In genomic region chr7:100930619-100931315, GRCm38 (mm10) we compare ENCODE assay signal across 8 mouse cellular contexts. TPM values are rescaled to one million over a fixed set of nuclear protein-coding genes. Genes with fewer than 3 reads are reported as not detected.
DNase-seq lines count a peak whose midpoint lies in the region; ATAC-seq and TF ChIP-seq lines count a peak whose summit lies in the region.
"Had no signal": no experiment of that assay in that cellular context is flagged by ENCODE, and none has a peak within 500 bp of the region (broad histone marks: within the 10 kb centered on the region; RNA-seq: fewer than 3 reads in every experiment).

No protein-coding gene starts in this region.

- whole genome bisulfite sequencing in lung, postnatal 0 days, result 3% methylated on average over 48 of the region's 53 CpGs
- WGBS in stomach, postnatal 0 days, result 5% methylated on average over 47 of the region's 53 CpGs

- H3K4me1 ChIP-seq in lung, postnatal 0 days (ENCODE audit: insufficient read depth, low read depth, low read length), result peaks cover 44% of the 10 kb centered on the region
- H3K4me1 ChIP-seq in stomach, postnatal 0 days (replicated peaks; ENCODE audit: control insufficient read depth, insufficient read depth), result peaks cover 10% of the 10 kb centered on the region; the same call in 1 of the 2 replicates

- peak overlapping the region; percentile 96 for H3K27ac ChIP-seq in lung, postnatal 0 days (ENCODE audit: low read length)
- H3K27ac ChIP-seq in stomach, postnatal 0 days (replicated peaks), result peak overlapping the region; percentile 97

- H3K27me3 ChIP-seq in lung, postnatal 0 days (replicated peaks; ENCODE audit: insufficient read depth, low read length), result no peaks in the 10 kb centered on the region
- no peaks in the 10 kb centered on the region for H3K27me3 ChIP-seq in stomach, postnatal 0 days (ENCODE audit: control insufficient read depth, insufficient read depth, low read length)

- ATAC-seq in lung, postnatal 0 days, result peak; percentile 45
- peak; percentile 43; the same call in 1 of the 2 replicates for ATAC-seq in stomach, postnatal 0 days (ENCODE audit: low FRiP score, low TSS enrichment)

- H3K4me2 ChIP-seq in lung, postnatal 0 days (replicated peaks; ENCODE audit: low read depth, low read length), result peak overlapping the region; percentile 91
- H3K4me2 ChIP-seq in stomach, postnatal 0 days (replicated peaks; ENCODE audit: low read depth), result peak overlapping the region; percentile 83

- no peak for TF ChIP-seq CTCF in lung, postnatal 0 days (IDR thresholded peaks at IDR 0.05)
- TF ChIP-seq CTCF in stomach, postnatal 0 days (IDR thresholded peaks at IDR 0.05; ENCODE audit: low read depth), result peak; percentile 16; the same call in 1 of the 2 replicates

- H3K9me3 ChIP-seq in lung, postnatal 0 days (ENCODE audit: low read length), result no peaks in the 10 kb centered on the region
- H3K9me3 ChIP-seq in stomach, postnatal 0 days (ENCODE audit: control insufficient read depth, low read length), result no peaks in the 10 kb centered on the region

- no peaks in the 10 kb centered on the region for H3K36me3 ChIP-seq in lung, postnatal 0 days (ENCODE audit: insufficient read depth, low read length)
- H3K36me3 ChIP-seq in stomach, postnatal 0 days (ENCODE audit: control insufficient read depth, insufficient read depth, low read length), result no peaks in the 10 kb centered on the region; the same call in 1 of the 2 replicates

- peak; percentile 49 for DNase-seq in ES-CJ7 (ENCODE audit: low read depth, low spot score)
- peak; percentile 58 for DNase-seq in adrenal gland, postnatal 25 days
- peak; percentile 68 to 75 for DNase-seq in heart, adult 18-20 months
- DNase-seq in kidney, adult 8-10 months, result peak; percentile 62 to 71
- DNase-seq in lung, postnatal 0 days (ENCODE audit: low spot score), result peak; percentile 94
- peak; percentile 65 for DNase-seq in stomach, postnatal 0 days (ENCODE audit: low spot score)
- no peak for DNase-seq in frontal cortex, postnatal 10 days (ENCODE audit: low spot score in 2 of 2)

- H3K4me3 ChIP-seq in lung, postnatal 0 days (ENCODE audit: low read depth, low read length), result peak overlapping the region; percentile 72
- H3K4me3 ChIP-seq in stomach, postnatal 0 days (ENCODE audit: low read depth, low read length), result peak overlapping the region; percentile 70

- H3K9ac ChIP-seq in lung, postnatal 0 days (replicated peaks; ENCODE audit: low read depth), result peak overlapping the region; percentile 80
- peak overlapping the region; percentile 90 for H3K9ac ChIP-seq in stomach, postnatal 0 days (ENCODE audit: low read length)

- no peak for TF ChIP-seq EP300 in lung, postnatal 0 days (IDR thresholded peaks at IDR 0.05)
- no peak for TF ChIP-seq EP300 in stomach, postnatal 0 days (optimal IDR thresholded peaks at IDR 0.05)

RNA-seq across cellular contexts. Expression of gene Arhgef17, which starts 1.1 kb away (rescaled TPM):
- total RNA-seq in adrenal gland, postnatal 25 days (2021), result 76.1 and 81.2 TPM in 2 replicates
- total RNA-seq in heart, adult 18-20 months (2021), result 10 to 100 TPM; 23.6 to 24.8 TPM
- 5.8 and 7.0 TPM in 2 replicates for polyA plus RNA-seq in lung, postnatal 0 days (2015; fragmentation: Nextera tagmentation; extraction: Ambion mirVana)
- polyA plus RNA-seq in stomach, postnatal 0 days (2015; fragmentation: Nextera tagmentation; extraction: Ambion mirVana), result 2.2 and 2.7 TPM in 2 replicates

RNA-seq across cellular contexts. Expression of gene P2ry6, which starts 43.7 kb away (rescaled TPM):
- 5.8 and 9.5 TPM in 2 replicates for total RNA-seq in adrenal gland, postnatal 25 days (2021)
- 1 to 10 TPM; 3.2 TPM for total RNA-seq in heart, adult 18-20 months (2021)
- 9.9 and 11.2 TPM in 2 replicates for polyA plus RNA-seq in lung, postnatal 0 days (2015; fragmentation: Nextera tagmentation; extraction: Ambion mirVana)
- 6.1 and 6.4 TPM in 2 replicates for polyA plus RNA-seq in stomach, postnatal 0 days (2015; fragmentation: Nextera tagmentation; extraction: Ambion mirVana)
- total RNA-seq: hematopoietic stem cell, adult 5-6 weeks had no signal

Comparison
In these comparisons a context has a peak if more than half of its experiments do, and no peak if none do; other contexts are left out.
1. DNase-seq: peak in ES-CJ7 (single experiment), adrenal gland, postnatal 25 days (single experiment), heart, adult 18-20 months (2 of 2), kidney, adult 8-10 months (2 of 2), lung, postnatal 0 days (single experiment) and stomach, postnatal 0 days (single experiment); none in frontal cortex, postnatal 10 days (0 of 2).